Mouse (Mus musculus) stomach, embryonic 15.5 days (tissue): ENCODE data around the gene Rufy2. TPM values are rescaled to one million over a fixed set of nuclear protein-coding genes. Genes with fewer than 3 reads are reported as not detected.
"Not testable (repeated sequence)": the region's sequence is repeated elsewhere in the genome, so short reads cannot be mapped to it uniquely, and the experiment has no call there.

Source experiments
- ATAC-seq: fragments of 200-750 bp; cut with Nextera tagmentation; 2 replicates; pipeline ENCODE4 v1.8.0; 2017; ENCODE audit warnings: low read depth, moderate number of reproducible peaks, moderate TSS enrichment; ENCODE audit not compliant: insufficient read depth, low FRiP score
- H3K27ac ChIP-seq: fragments of 300-500 bp; sonication (generic); 2 replicates; pipeline ENCODE4 v1.5.1; 2015; ENCODE audit warnings: mild to moderate bottlenecking, inconsistent platforms
- H3K27me3 ChIP-seq: fragments of 300-500 bp; sonication (generic); replicated peaks from 2 replicates; pipeline ENCODE4 v1.6.1; 2015; ENCODE audit warnings: inconsistent platforms
- H3K36me3 ChIP-seq: fragments of 300-500 bp; sonication (generic); 2 replicates; pipeline ENCODE4 v1.6.1; 2015; ENCODE audit warnings: inconsistent platforms
- H3K4me1 ChIP-seq: fragments of 300-500 bp; sonication (generic); 2 replicates; pipeline ENCODE4 v1.6.1; 2015; ENCODE audit warnings: inconsistent platforms
- H3K4me2 ChIP-seq: fragments of 300-500 bp; sonication (generic); 2 replicates; pipeline ENCODE4 v1.6.1; 2015; ENCODE audit warnings: mild to moderate bottlenecking, inconsistent platforms
- H3K4me3 ChIP-seq: fragments of 300-500 bp; sonication (generic); replicated peaks from 2 replicates; pipeline ENCODE4 v1.5.1; 2015; ENCODE audit warnings: inconsistent platforms
- H3K9ac ChIP-seq: fragments of 300-500 bp; sonication (generic); 2 replicates; pipeline ENCODE4 v1.6.1; 2015; ENCODE audit warnings: inconsistent platforms
- H3K9me3 ChIP-seq: fragments of 300-500 bp; sonication (generic); 2 replicates; pipeline ENCODE4 v1.6.1; 2016; ENCODE audit warnings: inconsistent platforms
- WGBS: fragments of 180-500 bp; shearing (Covaris S2); methylation state at CpG from one replicate; pipeline ENCODE4 v1.1.7; 2015; 5-methylcytosine and 5-hydroxymethylcytosine counted together
- polyA plus RNA-seq: library from polyadenylated mRNA; unstranded; fragments of >200 nt; fragmentation: Nextera tagmentation; extraction: Ambion mirVana; gene quantifications from 2 replicates; pipeline ENCODE4 v1.2.1, GENCODE M21; 2015

The Rufy2 gene
- polyA plus RNA-seq, 1 experiment from 2014 or later, result 26.6 TPM

DNA sequence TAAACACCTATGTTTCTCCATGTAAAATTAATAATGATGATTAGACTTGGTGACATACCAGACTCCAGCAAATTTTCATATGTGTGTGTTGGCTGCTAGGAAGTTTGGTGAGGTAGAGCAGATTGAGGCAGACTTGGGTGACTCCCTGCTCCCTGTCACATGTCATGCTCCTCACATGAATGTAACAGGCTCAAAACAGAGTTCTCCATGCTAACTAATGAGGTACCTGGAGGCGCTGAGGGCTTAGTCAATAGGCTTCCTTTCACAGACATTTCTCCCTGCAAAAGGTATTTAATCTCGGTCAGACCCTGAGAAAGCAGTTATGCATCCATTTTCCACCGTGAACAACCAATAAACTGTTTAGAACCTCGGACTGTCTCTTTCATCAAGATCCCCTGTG is 48.4 kb downstream of the Rufy2 start:
- H3K4me2 ChIP-seq, result no peak overlapping the region
- no peak overlapping the region for H3K9ac ChIP-seq
- H3K36me3 ChIP-seq, result no peaks in the 10 kb centered on the region
- no peaks in the 10 kb centered on the region for H3K27me3 ChIP-seq
- H3K4me3 ChIP-seq, result no peak overlapping the region
- peaks cover 4% of the 10 kb centered on the region; the same call in 1 of the 2 replicates for H3K4me1 ChIP-seq
- no peaks in the 10 kb centered on the region for H3K9me3 ChIP-seq
- WGBS, result 75% methylated on average over 4 of the region's 4 CpGs
- H3K27ac ChIP-seq, result no peak overlapping the region
- ATAC-seq, result no peak

DNA sequence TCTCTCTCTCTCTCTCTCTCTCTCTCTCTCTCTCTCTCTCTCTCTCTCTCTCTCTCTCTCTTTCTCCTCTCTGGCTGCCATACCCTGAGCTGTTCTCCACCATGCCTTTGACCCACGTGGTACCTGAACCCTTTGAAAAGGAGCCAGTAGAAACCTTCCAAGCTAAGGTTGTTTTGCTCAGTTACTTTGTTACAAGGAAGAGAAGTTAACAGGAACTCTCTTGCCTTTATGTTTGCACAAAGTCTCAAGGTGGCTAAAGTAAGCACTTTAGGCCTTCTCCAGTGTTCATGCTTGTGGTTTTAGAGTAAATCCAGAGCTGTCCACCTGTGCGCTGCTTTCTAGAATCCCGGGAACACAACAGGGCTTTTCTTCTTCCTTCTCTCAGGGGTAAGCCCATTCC is 52.2 kb downstream of the Rufy2 start:
- Histone ChIP-seq H3K27me3 (no peaks in the 10 kb centered on the region), H3K9ac (no peak overlapping the region), H3K4me1 (no peaks in the 10 kb centered on the region), H3K36me3 (no peaks in the 10 kb centered on the region), H3K4me3 (no peak overlapping the region), H3K9me3 (no peaks in the 10 kb centered on the region), H3K27ac (no peak overlapping the region), H3K4me2 (no peak overlapping the region)
- ATAC-seq, result no peak
- WGBS, result 74% methylated on average over 3 of the region's 3 CpGs

DNA sequence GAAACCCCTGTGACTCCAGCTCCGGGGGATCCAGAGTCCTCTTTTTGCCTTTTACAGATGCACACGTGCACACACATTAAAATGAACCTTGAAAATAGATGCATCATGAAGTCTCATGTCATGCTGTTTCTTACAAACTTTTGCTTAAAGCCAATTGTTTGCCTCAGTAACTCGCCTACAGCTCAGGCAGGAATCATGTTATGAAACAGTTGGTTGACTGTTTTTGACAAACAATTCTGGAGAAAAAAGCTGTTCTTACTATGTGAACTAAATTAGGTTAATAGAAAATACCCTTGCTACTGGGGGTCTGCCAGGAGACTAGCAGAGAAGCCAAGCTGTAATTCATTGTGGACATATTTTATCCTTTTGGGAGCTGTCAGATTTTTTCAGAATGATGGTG is 52.9 kb downstream of the Rufy2 start:
- 75% methylated on average over 3 of the region's 3 CpGs for WGBS
- H3K4me3 ChIP-seq, result no peak overlapping the region
- no peaks in the 10 kb centered on the region for H3K36me3 ChIP-seq
- no peak for ATAC-seq
- H3K4me2 ChIP-seq, result no peak overlapping the region
- H3K4me1 ChIP-seq, result no peaks in the 10 kb centered on the region
- H3K9ac ChIP-seq, result no peak overlapping the region
- no peaks in the 10 kb centered on the region for H3K27me3 ChIP-seq
- H3K9me3 ChIP-seq, result no peaks in the 10 kb centered on the region
- no peak overlapping the region for H3K27ac ChIP-seq

DNA sequence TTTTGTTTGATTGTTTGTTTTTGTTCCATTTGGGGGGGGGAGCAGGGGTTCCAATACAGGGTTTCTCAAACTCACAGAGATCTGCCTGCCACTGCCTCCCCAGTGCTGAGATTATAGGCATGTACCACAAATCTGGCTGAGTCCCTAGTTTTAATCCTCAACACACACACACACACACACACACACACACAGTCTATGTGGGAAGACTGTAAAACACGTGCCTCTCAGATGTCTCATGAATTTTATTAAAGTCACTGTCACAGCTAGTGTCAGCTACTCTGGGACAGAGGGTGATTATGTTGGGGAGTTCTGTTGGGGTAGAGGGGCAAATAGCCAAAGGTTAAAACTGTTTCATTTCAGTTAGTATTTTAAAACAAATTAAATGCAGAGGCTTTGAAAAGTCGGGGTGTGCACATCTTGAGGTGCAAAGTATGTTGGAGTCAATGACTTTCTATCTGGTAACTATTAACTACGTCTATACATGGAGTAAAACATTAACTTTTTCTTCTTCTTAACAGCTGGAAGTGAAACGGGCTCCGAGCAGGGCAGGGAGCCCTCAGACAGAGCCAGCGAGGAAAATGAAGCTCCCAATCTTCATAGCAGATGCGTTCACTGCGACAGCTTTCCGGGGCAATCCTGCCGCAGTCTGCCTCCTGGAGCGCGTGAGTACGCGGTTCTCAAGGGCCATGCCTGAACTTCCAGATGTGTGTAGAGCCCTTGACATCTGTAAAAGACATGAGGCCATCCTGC is 58.7 kb downstream of the Rufy2 start:
- Histone ChIP-seq H3K9ac (no peak overlapping the region), H3K27ac (0 out of 2 replicates have a peak overlapping the region, but pooled peaks have one; percentile 0), H3K9me3 (no peaks in the 10 kb centered on the region), H3K27me3 (no peaks in the 10 kb centered on the region), H3K4me3 (no peak overlapping the region), H3K4me2 (peak overlapping the region; percentile 13; the same call in 1 of the 2 replicates), H3K4me1 (no peaks in the 10 kb centered on the region), H3K36me3 (no peaks in the 10 kb centered on the region)
- 64% methylated on average over 14 of the region's 14 CpGs for WGBS
- ATAC-seq, result peak; percentile 56; the same call in 1 of the 2 replicates

DNA sequence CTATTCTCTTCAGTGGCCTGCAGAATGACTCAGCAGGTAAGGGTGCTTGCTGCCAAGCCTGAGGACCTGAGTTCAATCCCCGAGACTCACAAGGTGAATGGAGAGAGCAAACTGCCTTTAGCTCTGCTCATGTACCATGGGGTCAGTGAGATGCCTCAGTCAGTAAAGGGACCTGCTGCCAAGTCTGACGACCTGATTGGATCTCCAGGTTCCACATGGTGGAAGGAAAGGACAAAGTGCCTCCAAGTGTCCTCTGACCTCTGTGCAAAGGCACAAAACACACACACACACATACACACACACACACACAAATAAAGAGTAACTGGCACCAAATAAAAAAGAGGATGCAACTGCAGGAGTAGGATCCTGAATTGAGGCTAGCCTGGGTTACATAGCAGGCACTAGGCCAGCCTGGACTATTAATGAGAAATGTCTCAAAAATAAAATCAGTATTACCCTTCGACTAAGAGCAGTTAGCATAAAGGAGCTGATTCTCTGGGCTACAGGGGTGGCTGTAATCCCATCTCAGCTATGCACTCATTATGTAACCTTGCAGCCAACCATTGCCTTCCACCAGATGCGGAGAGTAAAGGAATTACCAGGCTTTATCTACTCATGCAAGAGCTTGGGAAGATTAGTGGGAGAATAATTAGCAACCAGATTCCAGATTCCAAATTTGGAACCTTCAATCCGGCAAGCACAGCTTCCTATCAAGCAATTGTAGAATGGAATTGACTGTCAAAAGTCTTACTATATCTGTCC is 60.0 kb downstream of the Rufy2 start:
- Histone ChIP-seq H3K9me3 (no peaks in the 10 kb centered on the region), H3K4me1 (no peaks in the 10 kb centered on the region), H3K4me3 (no peak overlapping the region), H3K27me3 (no peaks in the 10 kb centered on the region), H3K27ac (no peak overlapping the region), H3K4me2 (no peak overlapping the region), H3K9ac (no peak overlapping the region), H3K36me3 (no peaks in the 10 kb centered on the region)
- ATAC-seq, result no peak
- 75% methylated on average over 5 of the region's 5 CpGs for WGBS

DNA sequence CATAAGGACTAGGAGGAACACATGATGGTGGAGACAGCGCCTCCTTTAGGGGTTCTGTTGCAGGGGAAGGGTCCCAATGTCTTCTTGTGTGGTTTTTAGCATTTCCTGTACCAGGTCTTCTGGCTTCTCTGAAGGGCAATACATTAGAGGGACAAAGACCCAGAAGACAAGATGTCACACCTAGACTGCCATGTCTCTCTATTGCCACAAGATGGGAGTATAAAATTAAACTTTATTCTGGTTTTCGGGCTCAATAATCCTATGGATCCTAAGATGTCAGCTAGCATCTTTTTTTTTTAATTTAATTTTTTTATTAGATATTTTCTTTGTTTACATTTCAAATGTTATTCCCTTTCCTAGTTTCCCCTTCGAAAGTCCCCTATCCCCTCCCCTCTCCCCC is 63.1 kb downstream of the Rufy2 start:
- Histone ChIP-seq H3K36me3 (no peaks in the 10 kb centered on the region), H3K4me1 (no peaks in the 10 kb centered on the region), H3K9me3 (no peaks in the 10 kb centered on the region), H3K4me3 (no peak overlapping the region), H3K4me2 (no peak overlapping the region), H3K27me3 (no peaks in the 10 kb centered on the region), H3K9ac (no peak overlapping the region), H3K27ac (no peak overlapping the region)
- no peak for ATAC-seq
- WGBS, result 63% methylated on average over 3 of the region's 3 CpGs

DNA sequence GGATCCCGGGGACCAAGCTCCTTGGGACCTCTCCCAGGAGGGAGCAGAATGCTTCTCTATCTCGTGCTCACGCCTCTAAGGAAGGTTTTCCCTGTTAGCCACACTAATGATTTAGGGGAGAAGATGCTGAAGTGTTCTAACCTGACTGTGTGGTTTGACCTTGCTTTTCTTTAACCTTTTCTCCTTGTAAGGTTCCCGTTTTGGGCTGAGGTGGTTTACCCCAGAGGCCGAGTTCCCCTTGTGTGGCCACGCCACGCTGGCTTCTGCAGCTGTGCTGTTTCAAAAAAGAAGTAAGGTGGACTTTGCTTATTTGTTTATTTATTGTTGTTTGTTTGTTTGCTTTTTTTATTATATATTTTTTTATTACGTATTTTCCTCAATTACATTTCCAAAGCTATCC is 67.7 kb downstream of the Rufy2 start:
- ATAC-seq, result no peak
- WGBS, result 86% methylated on average over 8 of the region's 8 CpGs
- no peaks in the 10 kb centered on the region for H3K36me3 ChIP-seq
- no peak overlapping the region for H3K4me3 ChIP-seq
- no peaks in the 10 kb centered on the region for H3K9me3 ChIP-seq
- no peak overlapping the region for H3K27ac ChIP-seq
- no peak overlapping the region for H3K4me2 ChIP-seq
- H3K4me1 ChIP-seq, result no peaks in the 10 kb centered on the region
- H3K9ac ChIP-seq, result no peak overlapping the region
- no peaks in the 10 kb centered on the region for H3K27me3 ChIP-seq

DNA sequence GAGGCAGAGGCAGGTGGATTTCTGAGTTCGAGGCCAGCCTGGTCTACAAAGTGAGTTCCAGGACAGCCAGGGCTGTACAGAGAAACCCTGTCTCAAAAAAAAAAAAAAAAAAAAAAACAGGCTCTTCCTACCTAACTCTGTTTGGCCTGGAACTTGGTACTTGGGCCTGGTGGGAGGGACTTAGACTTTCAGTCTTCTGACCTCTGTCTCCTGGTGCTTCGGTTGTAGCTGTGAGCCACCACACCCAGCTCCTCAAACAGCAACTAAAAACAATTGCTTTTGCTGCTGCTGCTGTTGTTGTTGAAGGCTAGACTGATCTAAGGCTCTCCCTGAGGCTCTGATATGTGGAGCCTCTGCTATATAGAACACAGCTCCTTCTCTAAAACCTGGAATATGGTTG is 69.1 kb downstream of the Rufy2 start:
- no peak overlapping the region for H3K27ac ChIP-seq
- H3K9ac ChIP-seq, result no peak overlapping the region
- no peaks in the 10 kb centered on the region for H3K27me3 ChIP-seq
- no peak for ATAC-seq
- H3K4me1 ChIP-seq, result no peaks in the 10 kb centered on the region
- H3K4me3 ChIP-seq, result no peak overlapping the region
- no peaks in the 10 kb centered on the region for H3K36me3 ChIP-seq
- 76% methylated on average over 2 of the region's 2 CpGs for WGBS
- no peak overlapping the region for H3K4me2 ChIP-seq
- H3K9me3 ChIP-seq, result no peaks in the 10 kb centered on the region

DNA sequence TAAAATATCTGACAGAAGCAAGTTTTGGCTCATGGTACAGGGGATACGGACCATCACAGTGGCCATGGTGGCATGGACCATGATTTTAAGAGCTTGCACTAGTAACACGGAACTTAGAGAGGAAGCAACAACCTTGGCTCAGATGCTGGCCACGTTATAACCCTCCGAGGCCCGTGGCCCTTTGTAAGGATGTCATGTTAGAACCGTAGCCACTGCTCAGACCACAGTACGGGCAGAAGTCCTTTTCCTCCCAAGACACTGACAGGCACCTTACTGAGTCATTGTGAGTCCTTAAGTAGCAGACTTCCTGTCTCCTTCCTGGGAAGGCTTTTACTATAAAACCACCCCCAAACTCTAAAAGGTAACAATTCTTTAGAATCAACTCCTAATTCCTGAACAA is 71.2 kb downstream of the Rufy2 start:
- no peaks in the 10 kb centered on the region for H3K4me1 ChIP-seq
- H3K27me3 ChIP-seq, result no peaks in the 10 kb centered on the region
- no peak overlapping the region for H3K4me3 ChIP-seq
- no peaks in the 10 kb centered on the region for H3K9me3 ChIP-seq
- WGBS, result 77% methylated on average over 7 of the region's 7 CpGs
- no peak for ATAC-seq
- no peaks in the 10 kb centered on the region for H3K36me3 ChIP-seq
- no peak overlapping the region for H3K27ac ChIP-seq
- no peak overlapping the region for H3K4me2 ChIP-seq
- no peak overlapping the region for H3K9ac ChIP-seq

DNA sequence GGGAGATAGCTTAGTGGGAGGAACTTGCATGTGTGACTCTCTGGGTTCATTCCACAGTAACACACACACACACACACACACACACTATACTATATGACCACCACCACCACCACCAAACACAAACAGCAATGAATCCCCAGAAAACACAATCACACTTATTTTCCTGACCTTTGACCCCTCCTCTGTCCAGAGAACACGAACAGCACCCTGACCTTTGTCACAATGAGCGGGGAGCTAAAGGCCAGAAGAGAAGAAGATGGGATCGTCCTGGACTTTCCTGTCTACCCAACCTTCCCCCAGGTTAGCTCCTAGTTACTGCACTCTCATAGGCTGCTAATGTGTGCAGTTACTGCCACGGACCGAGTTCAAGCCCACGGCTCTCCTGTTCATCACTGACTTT is 72.0 kb downstream of the Rufy2 start:
- Histone ChIP-seq H3K4me2 (no peak overlapping the region), H3K36me3 (no peaks in the 10 kb centered on the region), H3K4me3 (no peak overlapping the region), H3K9ac (no peak overlapping the region), H3K27me3 (no peaks in the 10 kb centered on the region), H3K27ac (no peak overlapping the region), H3K9me3 (no peaks in the 10 kb centered on the region), H3K4me1 (no peaks in the 10 kb centered on the region)
- ATAC-seq, result no peak
- 79% methylated on average over 6 of the region's 6 CpGs for WGBS

DNA sequence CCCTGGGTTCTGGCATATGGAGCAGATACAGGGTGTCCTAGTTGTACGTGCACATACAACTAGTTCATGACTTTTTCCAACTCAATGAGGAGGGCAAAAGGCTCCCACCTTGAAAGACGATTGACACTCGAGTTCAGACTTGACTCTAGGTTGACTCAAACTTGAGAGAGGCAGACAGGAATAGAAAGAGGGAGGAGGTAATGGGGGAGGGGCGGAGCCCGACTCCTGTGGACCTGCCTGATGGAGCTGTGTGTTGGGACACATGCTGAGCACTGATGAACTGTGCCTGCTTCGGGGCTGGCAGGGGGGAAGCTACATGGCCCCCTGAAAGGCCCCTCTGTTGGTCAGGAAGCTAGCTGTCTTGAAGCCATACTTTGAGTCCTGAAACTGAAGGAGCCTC is 73.0 kb downstream of the Rufy2 start:
- no peaks in the 10 kb centered on the region for H3K27me3 ChIP-seq
- no peaks in the 10 kb centered on the region for H3K36me3 ChIP-seq
- H3K4me2 ChIP-seq, result no peak overlapping the region
- 55% methylated on average over 6 of the region's 6 CpGs for WGBS
- ATAC-seq, result no peak
- no peaks in the 10 kb centered on the region for H3K9me3 ChIP-seq
- H3K9ac ChIP-seq, result no peak overlapping the region
- H3K4me3 ChIP-seq, result no peak overlapping the region
- H3K4me1 ChIP-seq, result no peaks in the 10 kb centered on the region
- no peak overlapping the region for H3K27ac ChIP-seq

DNA sequence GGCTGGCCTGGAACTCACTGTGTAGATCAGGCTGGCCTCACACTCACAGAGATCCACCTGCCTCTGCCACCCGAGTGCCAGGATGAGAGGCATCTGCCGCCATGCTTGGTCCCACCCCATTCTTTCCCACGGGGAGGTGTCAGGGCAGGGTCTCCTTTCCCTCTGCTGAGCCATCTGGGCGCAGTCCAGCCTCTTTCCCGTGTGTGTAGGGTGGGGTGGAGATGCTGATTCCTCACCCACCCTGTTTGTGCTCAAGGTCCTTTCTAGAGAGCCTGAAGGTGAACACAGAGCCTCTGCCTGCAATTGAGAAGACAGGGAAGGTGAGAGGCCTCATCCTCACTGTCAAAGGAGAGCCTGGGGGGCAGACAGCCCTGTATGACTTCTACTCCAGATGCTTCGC is 74.0 kb downstream of the Rufy2 start:
- H3K27ac ChIP-seq, ATAC-seq, H3K9ac ChIP-seq, H3K4me1 ChIP-seq, H3K27me3 ChIP-seq, H3K4me3 ChIP-seq, H3K9me3 ChIP-seq, H3K36me3 ChIP-seq, H3K4me2 ChIP-seq: not testable (repeated sequence)
- 81% methylated on average over 6 of the region's 6 CpGs for WGBS
